Mouse (Mus musculus): ENCODE measurements around the gene Zfp942. TPM values are rescaled to one million over a fixed set of nuclear protein-coding genes. Genes with fewer than 3 reads are reported as not detected.
A peak's percentile ranks its signal among the peaks of the same experiment; 100 is the strongest.
"Not testable (repeated sequence)": the region's sequence is repeated elsewhere in the genome, so short reads cannot be mapped to it uniquely, and the experiment has no call there.

Gene Zfp942
- 11.7 and 12.9 TPM in 2 replicates for total RNA-seq (2012; rRNA removed)

- H3K36me3 ChIP-seq (ENCODE audit: control insufficient read depth, insufficient read depth, low read length, poor library complexity, severe bottlenecking); in situ Hi-C loops (cut with MboI; ENCODE audit: low sequenced_read_pairs in 2 of 2, unreplicated experiment in 2 of 2): not testable (repeated sequence)
- TF ChIP-seq HCFC1 (IDR thresholded peaks at IDR 0.05; ENCODE audit: borderline replicate concordance, insufficient read depth, low read length): 0 out of 2 replicates have a peak, but pooled peaks have one; percentile 8
These were observed at the start of gene Zfp942, which contains the start of gene Zfp943 for GRCm38 (mm10) chr17:21962107-21962907. Gene Zfp942 (minus strand): TSS chr17:21962464. Gene Zfp943 (plus strand): TSS chr17:21962552.

GRCm38 (mm10) chr17:21963302-21963701 lies 1.0 kb upstream of the Zfp942 start:
- no peak for DNase-seq (ENCODE audit: low read depth, low spot score)
- Histone ChIP-seq H3K9ac (ENCODE audit: insufficient read depth, low read depth, low read length, poor library complexity, severe bottlenecking) (no peak overlapping the region), H3K27ac (ENCODE audit: insufficient read depth, low read depth, low read length, poor library complexity, severe bottlenecking) (no peak overlapping the region), H3K4me1 (ENCODE audit: control insufficient read depth in 2 of 2, insufficient read depth in 2 of 2, low read length in 2 of 2, poor library complexity in 1 of 2) (peaks cover 0 to 3% of the 10 kb centered on the region in 2 experiments; a peak in 1 of 4 replicates), H3K4me3 (ENCODE audit: insufficient read depth in 1 of 2, low read depth in 1 of 2, low read length in 2 of 2, poor library complexity in 1 of 2, severe bottlenecking in 1 of 2) (peak overlapping the region in 1 of 2 experiments; percentile 74; a peak in 2 of 4 replicates), H3K9me3 (ENCODE audit: control insufficient read depth, insufficient read depth, low read depth, low read length) (no peaks in the 10 kb centered on the region), H3K36me3 (ENCODE audit: control insufficient read depth, insufficient read depth, low read length, poor library complexity, severe bottlenecking) (no peaks in the 10 kb centered on the region)
- TF ChIP-seq CHD2 (IDR thresholded peaks at IDR 0.05; ENCODE audit: low read depth, low read length) (no peak), MAFK (IDR thresholded peaks at IDR 0.05; ENCODE audit: insufficient read depth, low read depth, low read length) (no peak), HCFC1 (IDR thresholded peaks at IDR 0.05; ENCODE audit: borderline replicate concordance, insufficient read depth, low read length) (no peak), ZC3H11A (IDR thresholded peaks at IDR 0.05; ENCODE audit: borderline replicate concordance, low read depth, low read length) (no peak), ZNF384 (IDR thresholded peaks at IDR 0.05; ENCODE audit: low read depth, low read length) (no peak)
- in situ Hi-C loops (cut with MboI; ENCODE audit: low sequenced_read_pairs in 2 of 2, unreplicated experiment in 2 of 2): no loop called here

More at GRCm38 (mm10) chr17:21962107-21962907, at the start of gene Zfp942, which contains the start of gene Zfp943:
- DNase-seq (ENCODE audit: low read depth, low spot score): peak; percentile 47
- H3K4me3 ChIP-seq (ENCODE audit: insufficient read depth in 1 of 2, low read depth in 1 of 2, low read length in 2 of 2, poor library complexity in 1 of 2, severe bottlenecking in 1 of 2): peak within 1 kb of the TSS; percentile 78 to 79
- peak within 1 kb of the TSS; percentile 87 for H3K27ac ChIP-seq (ENCODE audit: insufficient read depth, low read depth, low read length, poor library complexity, severe bottlenecking)
- H3K9ac ChIP-seq (ENCODE audit: insufficient read depth, low read depth, low read length, poor library complexity, severe bottlenecking): peak within 1 kb of the TSS; percentile 87
- H3K9me3 ChIP-seq (ENCODE audit: control insufficient read depth, insufficient read depth, low read depth, low read length); H3K4me1 ChIP-seq (ENCODE audit: control insufficient read depth in 2 of 2, insufficient read depth in 2 of 2, low read length in 2 of 2, poor library complexity in 1 of 2): not testable (repeated sequence)

- in situ Hi-C loops (cut with MboI; ENCODE audit: low sequenced_read_pairs in 2 of 2, unreplicated experiment in 2 of 2); H3K9me3 ChIP-seq (ENCODE audit: control insufficient read depth, insufficient read depth, low read depth, low read length); H3K36me3 ChIP-seq (ENCODE audit: control insufficient read depth, insufficient read depth, low read length, poor library complexity, severe bottlenecking); H3K4me1 ChIP-seq (ENCODE audit: control insufficient read depth in 2 of 2, insufficient read depth in 2 of 2, low read length in 2 of 2, poor library complexity in 1 of 2): not testable (repeated sequence)
- peak; percentile 52 for DNase-seq (ENCODE audit: low read depth, low spot score)
- Histone ChIP-seq H3K4me3 (ENCODE audit: insufficient read depth in 1 of 2, low read depth in 1 of 2, low read length in 2 of 2, poor library complexity in 1 of 2, severe bottlenecking in 1 of 2) (peak within 1 kb of the TSS; percentile 81 to 91), H3K27ac (ENCODE audit: insufficient read depth, low read depth, low read length, poor library complexity, severe bottlenecking) (peak within 1 kb of the TSS; percentile 69; the same call in 1 of the 2 replicates), H3K9ac (ENCODE audit: insufficient read depth, low read depth, low read length, poor library complexity, severe bottlenecking) (peak within 1 kb of the TSS; percentile 91)
These were observed 52.7 kb downstream of the Zfp942 start, which contains the start of gene Zfp995 for GRCm38 (mm10) chr17:21909456-21910052. Gene Zfp995 (minus strand): TSS chr17:21909926.

- Histone ChIP-seq H3K36me3 (ENCODE audit: control insufficient read depth, insufficient read depth, low read length, poor library complexity, severe bottlenecking) (no peaks in the 10 kb centered on the region), H3K27ac (ENCODE audit: insufficient read depth, low read depth, low read length, poor library complexity, severe bottlenecking) (no peak overlapping the region; the same call in 1 of the 2 replicates), H3K9ac (ENCODE audit: insufficient read depth, low read depth, low read length, poor library complexity, severe bottlenecking) (peak overlapping the region; percentile 91), H3K9me3 (ENCODE audit: control insufficient read depth, insufficient read depth, low read depth, low read length) (no peaks in the 10 kb centered on the region), H3K4me1 (ENCODE audit: control insufficient read depth in 2 of 2, insufficient read depth in 2 of 2, low read length in 2 of 2, poor library complexity in 1 of 2) (peaks cover 0 to 1% of the 10 kb centered on the region in 2 experiments; a peak in 2 of 4 replicates), H3K4me3 (ENCODE audit: insufficient read depth in 1 of 2, low read depth in 1 of 2, low read length in 2 of 2, poor library complexity in 1 of 2, severe bottlenecking in 1 of 2) (peak overlapping the region; percentile 81 to 91)
- in situ Hi-C loops (cut with MboI; ENCODE audit: low sequenced_read_pairs in 2 of 2, unreplicated experiment in 2 of 2): no loop called here
- TF ChIP-seq HCFC1 (IDR thresholded peaks at IDR 0.05; ENCODE audit: borderline replicate concordance, insufficient read depth, low read length) (no peak), CHD2 (IDR thresholded peaks at IDR 0.05; ENCODE audit: low read depth, low read length) (no peak), ZNF384 (IDR thresholded peaks at IDR 0.05; ENCODE audit: low read depth, low read length) (no peak), ZC3H11A (IDR thresholded peaks at IDR 0.05; ENCODE audit: borderline replicate concordance, low read depth, low read length) (no peak), MAFK (IDR thresholded peaks at IDR 0.05; ENCODE audit: insufficient read depth, low read depth, low read length) (no peak)
- no peak for DNase-seq (ENCODE audit: low read depth, low spot score)
These were observed 53.2 kb downstream of the Zfp942 start for GRCm38 (mm10) chr17:21909039-21909438.

Other genes starting within 250 kb of the Zfp942 start
- gene Zfp229, start 231.7 kb downstream of the Zfp942 start, total RNA-seq (2012; rRNA removed): 47.0 and 47.5 TPM in 2 replicates
- gene Zfp820, start 116.7 kb downstream of the Zfp942 start, total RNA-seq (2012; rRNA removed): 6.6 and 8.1 TPM in 2 replicates
- 5.0 and 7.6 TPM in 2 replicates for gene Zfp995, start 52.5 kb downstream of the Zfp942 start, total RNA-seq (2012; rRNA removed)
- gene Zfp943, start 88 bp upstream of the Zfp942 start, total RNA-seq (2012; rRNA removed): 3.2 and 3.5 TPM in 2 replicates
- gene Zfp947, start 203.7 kb upstream of the Zfp942 start, total RNA-seq (2012; rRNA removed): 1.7 and 2.3 TPM in 2 replicates